Mouse (Mus musculus) stomach, embryonic 16.5 days (tissue): ENCODE results near the gene Plxnb1. TPM values are rescaled to one million over a fixed set of nuclear protein-coding genes. Genes with fewer than 3 reads are reported as not detected.

ENCODE experiments used
- ATAC-seq: fragments of 200-750 bp; cut with Nextera tagmentation; 2 replicates; pipeline ENCODE4 v1.8.0; 2017; ENCODE audit warnings: moderate number of reproducible peaks, moderate TSS enrichment; ENCODE audit not compliant: insufficient read depth, low FRiP score
- H3K27ac ChIP-seq: fragments of 300-500 bp; sonication (generic); 2 replicates; pipeline ENCODE4 v1.5.1; 2014; ENCODE audit warnings: low read length
- H3K27me3 ChIP-seq: fragments of 300-500 bp; sonication (generic); 2 replicates; pipeline ENCODE4 v1.6.1; 2014; ENCODE audit warnings: low read length, control low read depth, mixed read lengths; ENCODE audit not compliant: control insufficient read depth, insufficient read depth
- H3K36me3 ChIP-seq: fragments of 300-500 bp; sonication (generic); 2 replicates; pipeline ENCODE4 v1.6.1; 2014; ENCODE audit warnings: low read length; ENCODE audit not compliant: control insufficient read depth, insufficient read depth
- H3K4me1 ChIP-seq: fragments of 300-500 bp; sonication (generic); 2 replicates; pipeline ENCODE4 v1.6.1; 2014; ENCODE audit warnings: low read length, control low read depth, mixed read lengths; ENCODE audit not compliant: control insufficient read depth, insufficient read depth
- H3K4me2 ChIP-seq: fragments of 300-500 bp; sonication (generic); 2 replicates; pipeline ENCODE4 v1.6.1; 2014; ENCODE audit warnings: low read depth, low read length, mixed read lengths
- H3K4me3 ChIP-seq: fragments of 300-500 bp; sonication (generic); replicated peaks from 2 replicates; pipeline ENCODE4 v1.5.1; 2014; ENCODE audit warnings: mild to moderate bottlenecking, low read length
- H3K9ac ChIP-seq: fragments of 300-500 bp; sonication (generic); 2 replicates; pipeline ENCODE4 v1.6.1; 2014; ENCODE audit warnings: low read length
- H3K9me3 ChIP-seq: fragments of 300-500 bp; sonication (generic); replicated peaks from 2 replicates; pipeline ENCODE4 v1.6.1; 2016; ENCODE audit warnings: low read length, control low read depth; ENCODE audit not compliant: control insufficient read depth
- WGBS: fragments of 180-500 bp; shearing (Covaris S2); extraction: QIAGEN DNeasy Blood & Tissue Kit; methylation state at CpG from one replicate; pipeline ENCODE4 v1.1.7; 2014; 5-methylcytosine and 5-hydroxymethylcytosine counted together
- polyA plus RNA-seq: library from polyadenylated mRNA; unstranded; fragments of >200 nt; fragmentation: Nextera tagmentation; extraction: Ambion mirVana; gene quantifications from 2 replicates; pipeline ENCODE4 v1.2.1, GENCODE M21; 2015

Plxnb1 gene
- polyA plus RNA-seq, 1 experiment from 2014 or later = 15.4 TPM

DNA sequence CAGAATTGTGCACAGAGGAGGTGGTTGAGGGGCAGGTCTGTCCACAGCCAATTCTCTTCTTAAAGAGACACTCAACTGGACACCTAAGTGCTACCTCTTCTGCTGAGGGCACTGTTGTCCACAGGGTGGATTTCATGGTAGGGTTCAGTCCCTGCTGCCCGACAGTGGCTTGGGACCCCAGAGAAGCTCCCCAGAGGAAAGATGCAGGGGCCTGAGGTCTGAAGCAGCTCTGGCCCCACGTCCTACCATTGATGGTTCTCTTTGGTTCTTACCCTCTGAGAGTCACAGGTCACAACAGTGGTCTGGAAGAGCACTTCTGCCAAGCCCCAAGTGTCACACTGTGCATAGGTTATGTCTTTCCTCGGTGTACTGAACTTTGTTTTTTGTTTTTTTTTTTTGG lies 41.8 kb upstream of the Plxnb1 start:
- Histone ChIP-seq H3K27me3 (no peaks in the 10 kb centered on the region), H3K4me2 (no peak overlapping the region), H3K27ac (no peak overlapping the region), H3K9me3 (no peaks in the 10 kb centered on the region), H3K4me1 (peaks cover 10% of the 10 kb centered on the region), H3K36me3 (no peaks in the 10 kb centered on the region; the same call in 1 of the 2 replicates), H3K4me3 (no peak overlapping the region), H3K9ac (no peak overlapping the region)
- 81% methylated on average over 3 of the region's 3 CpGs for WGBS
- no peak for ATAC-seq

DNA sequence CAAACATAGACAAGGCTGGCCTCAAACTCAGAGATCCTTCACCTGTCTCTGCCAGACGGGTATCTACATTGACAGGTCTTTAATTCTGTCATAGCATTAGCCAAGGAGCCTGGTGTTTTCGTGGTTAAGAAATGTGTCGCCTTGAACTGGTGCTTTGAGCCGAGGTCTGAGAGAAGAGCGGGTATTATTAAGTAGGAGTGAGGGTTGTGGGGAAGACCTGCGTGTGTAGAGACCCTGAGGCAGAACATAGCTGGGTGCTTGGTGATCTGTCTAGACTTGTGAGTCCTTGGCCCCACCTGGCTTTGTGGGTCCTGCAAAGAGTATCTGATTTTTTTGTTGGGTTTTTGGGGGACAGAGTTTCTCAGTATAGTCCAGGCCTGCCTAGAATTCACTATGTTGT lies 41.3 kb upstream of the Plxnb1 start:
- Histone ChIP-seq H3K27ac (0 out of 2 replicates have a peak overlapping the region, but pooled peaks have one; percentile 81), H3K4me1 (peaks cover 14% of the 10 kb centered on the region), H3K36me3 (no peaks in the 10 kb centered on the region; the same call in 1 of the 2 replicates), H3K9me3 (no peaks in the 10 kb centered on the region), H3K9ac (no peak overlapping the region), H3K4me2 (no peak overlapping the region), H3K4me3 (no peak overlapping the region), H3K27me3 (no peaks in the 10 kb centered on the region)
- no peak for ATAC-seq
- 73% methylated on average over 6 of the region's 6 CpGs for WGBS

DNA sequence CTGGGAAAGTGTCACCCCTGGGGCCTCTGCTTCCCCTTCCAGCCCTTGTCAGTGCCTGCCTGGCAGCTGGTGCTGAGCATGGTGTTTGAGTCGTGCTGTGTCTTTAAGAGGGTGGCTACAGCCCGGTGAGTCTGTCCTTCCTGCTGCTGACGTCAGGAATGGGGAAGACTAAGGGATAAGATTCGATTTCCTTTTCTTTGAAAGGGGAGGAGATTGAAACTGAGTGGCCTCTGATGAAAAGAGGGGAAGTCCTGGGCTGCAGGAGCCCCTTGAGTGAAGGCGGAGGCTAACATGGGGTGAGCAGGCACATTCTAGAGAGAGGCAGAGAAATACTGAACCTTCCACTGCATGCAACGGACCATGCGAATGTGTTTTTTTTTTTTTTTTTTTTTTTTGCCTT lies 40.5 kb upstream of the Plxnb1 start:
- peak overlapping the region; percentile 81 for H3K27ac ChIP-seq
- peaks cover 17% of the 10 kb centered on the region for H3K4me1 ChIP-seq
- H3K9ac ChIP-seq = peak overlapping the region; percentile 70
- H3K4me3 ChIP-seq = peak overlapping the region; percentile 34
- peak; percentile 78 for ATAC-seq
- peak overlapping the region; percentile 54 for H3K4me2 ChIP-seq
- no peaks in the 10 kb centered on the region for H3K27me3 ChIP-seq
- H3K36me3 ChIP-seq = no peaks in the 10 kb centered on the region; the same call in 1 of the 2 replicates
- no peaks in the 10 kb centered on the region for H3K9me3 ChIP-seq
- WGBS = 4% methylated on average over 7 of the region's 7 CpGs

DNA sequence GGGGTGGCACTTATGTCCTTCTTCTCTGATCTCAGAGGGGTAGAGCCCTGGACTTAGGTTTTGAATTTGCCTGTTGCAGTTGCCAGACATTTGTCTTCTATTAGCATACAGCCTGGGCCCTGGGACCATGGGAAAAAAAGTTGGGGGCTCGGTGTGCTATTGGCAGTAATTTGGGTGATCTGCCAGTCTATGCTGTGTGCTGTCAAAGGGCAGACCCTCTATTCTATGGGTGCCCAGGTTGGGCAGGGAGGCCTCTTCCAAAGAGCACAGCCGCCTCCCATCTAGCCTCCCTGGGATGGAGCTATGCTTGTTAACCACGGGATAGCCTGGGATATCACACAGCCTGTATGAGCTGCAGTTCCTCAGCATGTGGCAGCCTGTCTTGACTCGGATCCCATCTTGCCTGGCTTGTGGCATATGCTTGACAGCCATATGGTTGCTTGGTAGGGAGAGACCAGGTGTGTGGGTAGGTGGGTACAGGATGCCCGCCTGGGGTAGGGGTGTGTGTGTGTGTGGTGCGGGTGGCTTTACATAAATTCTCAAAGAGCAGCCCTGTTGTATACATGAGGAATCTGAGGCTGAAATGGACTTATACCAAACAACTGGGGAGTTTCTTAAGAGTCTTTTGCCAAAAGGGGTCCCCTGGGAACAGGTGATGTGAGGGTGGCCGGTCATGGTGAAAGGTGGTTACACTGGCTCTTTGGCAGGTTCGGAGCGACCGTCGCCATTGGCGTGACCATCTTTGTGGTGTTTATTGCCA lies 39.7 kb upstream of the Plxnb1 start:
- ATAC-seq = no peak
- H3K36me3 ChIP-seq = no peaks in the 10 kb centered on the region; the same call in 1 of the 2 replicates
- H3K4me1 ChIP-seq = peaks cover 20% of the 10 kb centered on the region
- H3K9ac ChIP-seq = peak overlapping the region; percentile 70; the same call in 1 of the 2 replicates
- no peaks in the 10 kb centered on the region for H3K27me3 ChIP-seq
- H3K4me3 ChIP-seq = peak overlapping the region; percentile 34
- peak overlapping the region; percentile 81 for H3K27ac ChIP-seq
- no peaks in the 10 kb centered on the region for H3K9me3 ChIP-seq
- peak overlapping the region; percentile 54 for H3K4me2 ChIP-seq
- 93% methylated on average over 12 of the region's 12 CpGs for WGBS

DNA sequence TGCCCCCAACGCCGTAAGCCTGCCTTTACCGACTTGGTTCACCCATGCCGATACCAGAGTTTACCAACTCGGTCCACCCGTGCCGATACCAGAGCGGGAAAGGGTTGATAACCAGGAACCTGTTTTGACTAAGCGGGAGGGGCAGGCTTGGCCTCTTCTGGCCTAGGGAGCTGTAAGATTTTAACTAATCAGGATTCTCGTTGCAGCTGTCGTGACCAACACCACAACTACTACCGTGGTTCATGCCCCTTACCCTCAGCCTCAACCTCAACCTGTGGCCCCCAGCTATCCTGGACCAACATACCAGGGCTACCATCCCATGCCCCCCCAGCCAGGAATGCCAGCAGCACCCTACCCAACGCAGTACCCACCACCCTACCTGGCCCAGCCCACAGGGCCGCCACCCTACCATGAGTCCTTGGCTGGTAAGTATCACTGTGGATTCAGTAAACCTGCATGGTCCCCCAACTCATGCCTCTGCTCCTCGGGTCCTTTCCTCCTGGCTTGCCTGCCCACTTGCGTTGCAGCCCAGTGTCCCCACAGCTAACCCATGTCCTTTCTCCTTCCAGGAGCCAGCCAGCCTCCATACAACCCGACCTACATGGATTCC lies 39.0 kb upstream of the Plxnb1 start:
- H3K9me3 ChIP-seq = no peaks in the 10 kb centered on the region
- no peaks in the 10 kb centered on the region for H3K27me3 ChIP-seq
- WGBS = 92% methylated on average over 17 of the region's 17 CpGs
- H3K27ac ChIP-seq = no peak overlapping the region
- no peak for ATAC-seq
- no peaks in the 10 kb centered on the region; the same call in 1 of the 2 replicates for H3K36me3 ChIP-seq
- no peak overlapping the region for H3K9ac ChIP-seq
- H3K4me3 ChIP-seq = no peak overlapping the region
- no peak overlapping the region for H3K4me2 ChIP-seq
- peaks cover 20% of the 10 kb centered on the region for H3K4me1 ChIP-seq

DNA sequence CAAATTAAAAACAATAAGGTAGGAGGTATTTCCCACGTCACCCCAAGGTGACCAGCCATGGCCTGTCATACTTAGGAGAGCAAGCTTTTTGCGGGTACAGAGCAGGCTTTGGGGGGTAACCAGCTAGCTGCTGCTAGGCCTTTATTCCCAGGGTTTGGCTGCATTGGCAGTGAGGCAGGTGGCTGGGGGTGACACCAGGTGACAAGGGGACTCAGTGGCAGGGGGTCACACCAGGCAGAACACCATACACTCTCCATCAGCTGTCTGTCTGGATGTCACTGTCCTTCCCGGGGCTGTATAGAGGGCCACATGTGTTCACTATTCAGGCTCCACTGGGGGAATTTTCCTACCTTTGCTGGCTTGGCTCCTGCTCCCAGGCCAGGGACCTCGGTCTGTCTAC lies 38.3 kb upstream of the Plxnb1 start:
- no peak overlapping the region for H3K9ac ChIP-seq
- no peak overlapping the region for H3K27ac ChIP-seq
- H3K4me2 ChIP-seq = no peak overlapping the region
- H3K9me3 ChIP-seq = no peaks in the 10 kb centered on the region
- H3K4me3 ChIP-seq = no peak overlapping the region
- ATAC-seq = no peak
- 77% methylated on average over 4 of the region's 4 CpGs for WGBS
- peaks cover 20% of the 10 kb centered on the region for H3K4me1 ChIP-seq
- no peaks in the 10 kb centered on the region; the same call in 1 of the 2 replicates for H3K36me3 ChIP-seq
- no peaks in the 10 kb centered on the region for H3K27me3 ChIP-seq

DNA sequence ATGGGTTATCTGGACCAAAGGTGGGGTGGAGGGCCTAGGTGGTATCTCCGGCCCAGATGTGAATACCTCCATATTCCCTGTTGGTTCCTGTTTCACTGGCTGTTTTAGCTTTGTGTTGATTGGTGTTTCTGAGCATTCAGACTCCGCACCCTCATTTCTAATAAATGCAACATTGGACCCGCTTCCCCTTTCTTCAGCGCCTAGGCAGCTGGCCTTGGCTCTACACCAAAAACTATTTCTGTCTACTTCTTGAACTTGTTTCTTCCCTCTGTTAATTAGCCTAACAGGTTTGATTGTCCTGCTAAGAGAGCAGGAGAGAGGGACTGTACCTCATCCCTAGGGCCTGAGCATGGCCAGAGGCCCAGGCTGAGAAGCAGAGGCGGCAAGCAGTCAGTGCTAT lies 37.6 kb upstream of the Plxnb1 start:
- no peaks in the 10 kb centered on the region; the same call in 1 of the 2 replicates for H3K36me3 ChIP-seq
- no peak overlapping the region for H3K9ac ChIP-seq
- H3K4me1 ChIP-seq = peaks cover 20% of the 10 kb centered on the region
- WGBS = 91% methylated on average over 5 of the region's 5 CpGs
- no peak for ATAC-seq
- H3K9me3 ChIP-seq = no peaks in the 10 kb centered on the region
- H3K4me3 ChIP-seq = no peak overlapping the region
- no peak overlapping the region for H3K27ac ChIP-seq
- H3K27me3 ChIP-seq = no peaks in the 10 kb centered on the region
- no peak overlapping the region for H3K4me2 ChIP-seq

DNA sequence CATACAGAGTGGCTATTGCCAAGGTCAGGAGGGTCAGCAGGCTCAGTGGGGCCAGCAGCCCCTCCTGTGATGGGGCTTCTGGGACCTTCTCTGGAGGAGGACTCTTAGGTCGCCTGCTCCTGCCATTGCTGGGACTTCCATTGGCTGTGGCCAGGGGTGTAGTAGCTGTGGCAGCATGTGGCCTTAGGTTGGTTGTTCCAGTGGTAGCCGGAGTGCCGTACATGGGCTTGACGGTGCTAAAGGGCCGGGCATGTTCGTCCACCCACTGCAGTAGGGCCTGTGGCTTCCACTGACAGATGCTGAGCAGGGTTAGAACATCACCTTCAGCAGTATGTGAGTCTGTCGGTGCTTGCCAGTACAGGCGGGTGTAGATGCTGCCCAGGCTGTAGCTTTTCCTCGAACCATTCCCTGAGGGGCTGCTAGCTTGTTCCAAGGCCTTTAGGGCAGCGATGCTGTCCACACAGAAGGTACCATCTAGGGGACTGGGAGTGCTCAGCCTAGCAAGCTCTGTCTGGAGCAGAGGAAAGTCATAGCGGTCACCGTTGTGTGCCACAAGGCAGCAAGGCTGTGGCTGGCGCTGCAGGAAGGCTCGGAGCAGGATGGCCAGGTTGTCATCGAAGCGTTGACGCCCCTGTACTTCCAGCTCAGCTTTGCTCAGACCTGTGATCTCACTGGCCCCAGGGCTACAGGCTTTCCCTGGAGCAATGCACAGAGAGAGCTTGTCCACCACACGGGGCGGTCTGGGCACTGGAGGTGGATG lies 37.0 kb upstream of the Plxnb1 start:
- Histone ChIP-seq H3K4me2 (peak overlapping the region; percentile 71), H3K36me3 (no peaks in the 10 kb centered on the region; the same call in 1 of the 2 replicates), H3K9me3 (no peaks in the 10 kb centered on the region), H3K27me3 (no peaks in the 10 kb centered on the region), H3K4me3 (peak overlapping the region; percentile 43; the same call in 1 of the 2 replicates), H3K4me1 (peaks cover 20% of the 10 kb centered on the region), H3K9ac (peak overlapping the region; percentile 67), H3K27ac (peak overlapping the region; percentile 95; the same call in 1 of the 2 replicates)
- WGBS = 91% methylated on average over 19 of the region's 19 CpGs
- ATAC-seq = no peak
